8 mouse cellular contexts compared by ENCODE assay signal in the genomic region with DNA sequence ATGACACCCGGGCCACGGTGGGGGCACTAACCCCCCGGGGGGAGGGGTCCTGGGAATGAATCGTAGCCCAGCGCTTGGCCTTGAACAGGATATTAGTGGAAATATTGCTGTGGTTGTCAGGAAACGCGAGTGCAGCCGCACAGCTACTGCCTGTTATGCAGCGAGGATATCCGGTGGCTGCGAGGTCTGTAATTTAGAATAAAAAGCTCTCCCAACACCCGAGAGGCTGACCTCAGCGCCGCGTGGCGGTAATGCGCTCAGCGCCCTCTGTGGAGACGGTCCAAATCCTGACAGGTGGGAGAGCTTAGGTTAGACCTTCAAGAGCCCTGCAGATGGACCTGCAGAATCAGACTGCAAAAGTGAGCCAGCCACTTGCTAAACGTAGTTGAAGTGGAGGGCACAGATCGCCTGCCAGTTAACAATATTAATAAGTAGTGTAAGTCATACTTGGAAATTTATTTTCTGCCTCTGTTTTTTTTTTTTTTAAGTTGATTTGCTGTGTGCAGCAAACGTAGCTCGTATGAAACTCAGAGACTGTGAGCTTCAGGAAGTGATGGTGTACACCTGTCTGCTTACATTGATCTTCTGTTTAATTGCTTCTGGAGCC. TPM values are rescaled to one million over a fixed set of nuclear protein-coding genes. Genes with fewer than 3 reads are reported as not detected.
DNase-seq lines count a peak whose midpoint lies in the region; ATAC-seq and TF ChIP-seq lines count a peak whose summit lies in the region.

No protein-coding gene starts in this region.

- no peaks in the 10 kb centered on the region for H3K9me3 ChIP-seq in heart, embryonic 13.5 days

- peak overlapping the region; percentile 98 for H3K4me2 ChIP-seq in heart, embryonic 13.5 days

- H3K27ac ChIP-seq in cortical plate, adult 2 months (ENCODE audit: insufficient read depth, low read length) = no peak overlapping the region
- peak overlapping the region; percentile 88 for H3K27ac ChIP-seq in heart, embryonic 13.5 days (replicated peaks)

- ATAC-seq in heart, embryonic 13.5 days (ENCODE audit: extremely low read depth, insufficient number of reproducible peaks, low FRiP score, low TSS enrichment) = peak; percentile 31; the same call in 1 of the 2 replicates
- peak; percentile 20 for ATAC-seq in megakaryocyte-erythroid progenitor cell, adult 5-6 weeks (replicated peaks; ENCODE audit: low FRiP score, low TSS enrichment, poor library complexity, severe bottlenecking)

- no peak for TF ChIP-seq POLR2A in cortical plate, adult 2 months (IDR thresholded peaks at IDR 0.05; ENCODE audit: extremely low read depth, insufficient read depth, low read length)

- WGBS in heart, embryonic 13.5 days = 5% methylated on average over 23 of the region's 23 CpGs

- peak overlapping the region; percentile 81 for H3K9ac ChIP-seq in heart, embryonic 13.5 days

- peak; percentile 74 to 80 for DNase-seq in cerebellum, postnatal 10 days
- DNase-seq in cerebellum, adult 8-10 months = no peak
- peak; percentile 85 for DNase-seq in CD4-positive helper T cell, adult 2 months (ENCODE audit: low read depth, low spot score)
- peak; percentile 63 to 79 for DNase-seq in kidney, postnatal 4 days
- peak; percentile 84 for DNase-seq in splenic B cell, adult 2 months (ENCODE audit: low read depth, low spot score)

- no peaks in the 10 kb centered on the region for H3K36me3 ChIP-seq in heart, embryonic 13.5 days
- H3K36me3 ChIP-seq in splenic B cell, adult 2 months (ENCODE audit: control insufficient read depth, insufficient read depth, low read length, poor library complexity, severe bottlenecking) = no peaks in the 10 kb centered on the region; the same call in 1 of the 2 replicates

- no peaks in the 10 kb centered on the region for H3K27me3 ChIP-seq in heart, embryonic 13.5 days (replicated peaks)
- no peaks in the 10 kb centered on the region for H3K27me3 ChIP-seq in splenic B cell, adult 2 months (ENCODE audit: control insufficient read depth, insufficient read depth, low read length, poor library complexity, severe bottlenecking)

- H3K4me1 ChIP-seq in cortical plate, adult 2 months (ENCODE audit: control insufficient read depth, insufficient read depth, low read length) = no peaks in the 10 kb centered on the region; the same call in 1 of the 2 replicates
- H3K4me1 ChIP-seq in heart, embryonic 13.5 days = peaks cover 21% of the 10 kb centered on the region

- TF ChIP-seq CTCF in cortical plate, adult 2 months (IDR thresholded peaks at IDR 0.05; ENCODE audit: extremely low read depth, insufficient read depth, low read length) = no peak

- H3K4me3 ChIP-seq in cortical plate, adult 2 months (ENCODE audit: insufficient read depth, low read length) = peak overlapping the region; percentile 75
- peak overlapping the region; percentile 75 for H3K4me3 ChIP-seq in heart, embryonic 13.5 days

RNA-seq across cellular contexts. Expression of a gene that starts 0.6 kb away (rescaled TPM):
- polyA plus RNA-seq in cortical plate, adult 2 months (2012; rRNA removed) = 16.3 and 18.7 TPM in 2 replicates
- 23.8 and 24.0 TPM in 2 replicates for polyA plus RNA-seq in heart, embryonic 13.5 days (2015; fragmentation: Nextera tagmentation; extraction: Ambion mirVana)
- total RNA-seq in megakaryocyte-erythroid progenitor cell, adult 5-6 weeks (2014; fragmentation: Nextera tagmentation) = 103 and 106 TPM in 2 replicates
- 32.7 and 42.1 TPM in 2 replicates for total RNA-seq in megakaryocyte-erythroid progenitor cell, adult 5-6 weeks (2017)
